Mouse (Mus musculus) midbrain, postnatal 0 days (tissue): ENCODE results near the gene Cds1. TPM values are rescaled to one million over a fixed set of nuclear protein-coding genes. Genes with fewer than 3 reads are reported as not detected.
"Not testable (repeated sequence)": the region's sequence is repeated elsewhere in the genome, so short reads cannot be mapped to it uniquely, and the experiment has no call there.

Source experiments
- ATAC-seq: fragments of 200-750 bp; cut with Nextera tagmentation; 2 replicates; pipeline ENCODE4 v1.8.0; 2017; ENCODE audit warnings: moderate number of reproducible peaks, mild to moderate bottlenecking, moderate TSS enrichment, moderate library complexity; ENCODE audit not compliant: low FRiP score
- DNase-seq: peaks from one replicate; pipeline ENCODE4 v3.0.0-alpha.2; 2015; ENCODE audit warnings: low spot score
- H3K27ac ChIP-seq: fragments of 300-500 bp; sonication (generic); 2 replicates; pipeline ENCODE4 v1.5.1; 2014; ENCODE audit warnings: low read depth, mild to moderate bottlenecking, low read length, mixed read lengths
- H3K27me3 ChIP-seq: fragments of 300-500 bp; sonication (generic); 2 replicates; pipeline ENCODE4 v1.6.1; 2014; ENCODE audit warnings: low read length, control low read depth, mixed read lengths; ENCODE audit not compliant: insufficient read depth
- H3K36me3 ChIP-seq: fragments of 300-500 bp; sonication (generic); 2 replicates; pipeline ENCODE4 v1.6.1; 2014; ENCODE audit warnings: low read length, control low read depth, mixed read lengths; ENCODE audit not compliant: insufficient read depth
- H3K4me1 ChIP-seq: fragments of 300-500 bp; sonication (generic); 2 replicates; pipeline ENCODE4 v1.6.1; 2014; ENCODE audit warnings: mild to moderate bottlenecking, control low read depth, antibody characterized with exemption, low read length, mixed read lengths; ENCODE audit not compliant: insufficient read depth
- H3K4me2 ChIP-seq: fragments of 300-500 bp; sonication (generic); 2 replicates; pipeline ENCODE4 v1.6.1; 2014; ENCODE audit warnings: low read depth, mild to moderate bottlenecking, low read length, mixed read lengths; ENCODE audit not compliant: poor library complexity, severe bottlenecking
- H3K4me3 ChIP-seq: fragments of 300-500 bp; sonication (generic); 2 replicates; pipeline ENCODE4 v1.5.1; 2014; ENCODE audit warnings: low read depth, mild to moderate bottlenecking, low read length, moderate library complexity
- H3K9ac ChIP-seq: fragments of 300-500 bp; sonication (generic); replicated peaks from 2 replicates; pipeline ENCODE4 v1.6.1; 2014; ENCODE audit warnings: mild to moderate bottlenecking, low read length, moderate library complexity, mixed read lengths; ENCODE audit not compliant: poor library complexity, severe bottlenecking
- H3K9me3 ChIP-seq: fragments of 300-500 bp; sonication (generic); 2 replicates; pipeline ENCODE4 v1.6.1; 2016; ENCODE audit warnings: low read length, control low read depth
- CTCF ChIP-seq: IDR thresholded peaks from 2 replicates; pipeline ENCODE4 v1.5.1; 2016; ENCODE audit warnings: antibody characterized with exemption, mild to moderate bottlenecking
- WGBS: fragments of 180-500 bp; shearing (Covaris S2); extraction: QIAGEN DNeasy Blood & Tissue Kit; methylation state at CpG from one replicate; pipeline ENCODE4 v1.1.7; 2014; 5-methylcytosine and 5-hydroxymethylcytosine counted together
- polyA plus RNA-seq: library from polyadenylated mRNA; unstranded; fragments of >200 nt; fragmentation: Nextera tagmentation; extraction: Ambion mirVana; gene quantifications from 2 replicates; pipeline ENCODE4 v1.2.1, GENCODE M21; 2015
- total RNA-seq: library from RNA; depleted of rRNA; stranded (reverse); fragments of >200 nt; gene quantifications from 2 replicates; pipeline ENCODE4 v1.2.3, GENCODE M21; 2014

Cds1 gene
- total and polyA plus RNA-seq, 2 experiments from 2014 or later = 9.2 to 16.2 TPM

DNA sequence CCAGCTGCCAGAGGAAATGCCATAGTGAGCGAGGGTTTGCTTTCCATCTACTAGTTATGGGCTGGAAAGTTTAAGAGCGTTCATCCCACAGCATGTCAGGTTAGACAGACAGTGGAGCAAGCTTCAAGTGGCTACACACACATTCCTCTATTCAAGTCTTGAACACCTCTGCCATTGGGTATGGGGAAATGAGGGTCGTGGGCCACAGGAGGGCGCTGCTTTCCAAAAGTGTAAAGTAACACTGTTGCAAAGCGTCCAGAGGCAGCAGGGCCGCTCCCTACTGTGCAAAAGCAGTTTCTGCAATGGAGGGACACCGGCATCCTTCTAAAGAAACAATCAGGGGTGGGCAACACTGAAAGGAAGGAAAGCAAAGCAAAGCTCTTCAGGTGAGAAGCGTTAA, 68.9 kb downstream of the Cds1 start:
- peak; percentile 34 for TF ChIP-seq CTCF
- Histone ChIP-seq H3K4me2 (no peak overlapping the region), H3K9ac (no peak overlapping the region), H3K4me1 (no peaks in the 10 kb centered on the region), H3K9me3 (no peaks in the 10 kb centered on the region), H3K4me3 (no peak overlapping the region), H3K27me3 (no peaks in the 10 kb centered on the region), H3K27ac (no peak overlapping the region), H3K36me3 (peaks cover 43% of the 10 kb centered on the region)
- 65% methylated on average over 8 of the region's 8 CpGs for WGBS
- DNase-seq (no peak), ATAC-seq (no peak)

DNA sequence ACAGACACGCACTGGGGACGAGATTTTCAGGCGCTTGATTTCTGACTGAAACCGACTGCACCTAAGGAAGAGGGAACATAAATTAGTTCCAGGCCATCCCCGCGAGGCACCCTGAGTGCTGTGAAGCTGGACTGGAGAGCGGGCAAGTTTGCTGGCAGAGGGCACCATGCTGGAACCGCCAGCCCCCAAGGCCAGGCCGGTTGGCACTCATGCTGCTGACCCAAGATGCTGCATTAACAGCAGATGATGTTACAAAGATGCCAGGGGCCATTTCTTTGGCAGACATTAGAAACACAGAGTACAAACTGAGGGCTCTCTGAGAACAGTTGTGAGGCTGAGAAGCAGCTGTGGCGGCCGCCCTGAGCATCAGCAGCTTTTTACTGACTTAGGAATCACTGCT, 71.3 kb downstream of the Cds1 start:
- no peak overlapping the region for H3K4me2 ChIP-seq
- 95% methylated on average over 11 of the region's 11 CpGs for WGBS
- no peak overlapping the region for H3K27ac ChIP-seq
- peaks cover 49% of the 10 kb centered on the region for H3K36me3 ChIP-seq
- H3K9me3 ChIP-seq = no peaks in the 10 kb centered on the region
- ATAC-seq = no peak
- TF ChIP-seq CTCF = no peak
- H3K4me3 ChIP-seq = no peak overlapping the region
- H3K9ac ChIP-seq = no peak overlapping the region
- no peak for DNase-seq
- H3K4me1 ChIP-seq = no peaks in the 10 kb centered on the region
- no peaks in the 10 kb centered on the region for H3K27me3 ChIP-seq

DNA sequence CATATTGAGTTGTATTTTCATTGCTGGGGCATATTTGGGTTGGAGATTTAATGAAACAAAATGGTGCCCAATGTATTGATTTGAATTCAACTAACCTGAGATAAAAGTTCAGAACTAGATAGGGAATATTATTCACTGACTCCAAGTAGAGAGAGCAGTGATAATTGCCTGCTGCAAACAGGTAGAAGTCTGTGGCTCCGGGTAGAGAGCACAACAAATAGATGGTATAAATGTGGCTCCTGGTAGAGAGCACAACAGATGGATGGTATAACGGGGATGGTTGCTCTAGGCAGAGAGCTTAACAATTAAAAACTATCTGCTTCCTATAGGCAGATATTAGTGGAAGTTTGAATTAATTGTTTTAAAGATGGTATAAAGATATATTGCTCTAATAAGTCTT, 72.7 kb downstream of the Cds1 start:
- WGBS = 94% methylated on average over 2 of the region's 2 CpGs
- not testable (repeated sequence) for ATAC-seq

DNA sequence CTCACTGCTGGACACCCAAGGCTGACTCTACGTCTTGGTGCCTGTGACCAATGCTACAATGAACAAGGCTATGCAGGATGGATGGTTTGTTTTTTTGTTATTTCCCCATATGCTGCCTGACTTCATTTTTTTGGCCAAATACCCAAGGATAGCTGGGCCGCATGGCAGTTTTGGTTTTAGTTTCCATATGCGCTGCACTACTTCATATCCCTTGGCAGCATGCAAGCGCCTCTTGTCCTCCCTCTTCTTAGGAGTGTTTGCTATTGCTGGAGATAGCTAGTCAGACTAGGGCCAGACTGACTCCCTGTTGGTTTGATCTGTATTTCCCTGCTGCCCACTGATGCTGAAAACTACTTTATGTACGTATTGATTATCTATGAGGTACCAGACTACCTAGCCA, 75.5 kb downstream of the Cds1 start:
- no peak for TF ChIP-seq CTCF
- Histone ChIP-seq H3K36me3 (peaks cover 66% of the 10 kb centered on the region), H3K27ac (no peak overlapping the region), H3K4me3 (no peak overlapping the region), H3K4me2 (no peak overlapping the region), H3K27me3 (no peaks in the 10 kb centered on the region), H3K9ac (no peak overlapping the region), H3K4me1 (no peaks in the 10 kb centered on the region), H3K9me3 (no peaks in the 10 kb centered on the region)
- DNase-seq (no peak), ATAC-seq (no peak)
- 98% methylated on average over 5 of the region's 5 CpGs for WGBS

More for the DNA sequence above, 72.7 kb downstream of the Cds1 start:
- H3K9ac ChIP-seq, H3K4me3 ChIP-seq, H3K9me3 ChIP-seq, H3K27ac ChIP-seq, H3K4me2 ChIP-seq, H3K4me1 ChIP-seq, DNase-seq, H3K27me3 ChIP-seq: not testable (repeated sequence)
- H3K36me3 ChIP-seq = peaks cover 56% of the 10 kb centered on the region

DNA sequence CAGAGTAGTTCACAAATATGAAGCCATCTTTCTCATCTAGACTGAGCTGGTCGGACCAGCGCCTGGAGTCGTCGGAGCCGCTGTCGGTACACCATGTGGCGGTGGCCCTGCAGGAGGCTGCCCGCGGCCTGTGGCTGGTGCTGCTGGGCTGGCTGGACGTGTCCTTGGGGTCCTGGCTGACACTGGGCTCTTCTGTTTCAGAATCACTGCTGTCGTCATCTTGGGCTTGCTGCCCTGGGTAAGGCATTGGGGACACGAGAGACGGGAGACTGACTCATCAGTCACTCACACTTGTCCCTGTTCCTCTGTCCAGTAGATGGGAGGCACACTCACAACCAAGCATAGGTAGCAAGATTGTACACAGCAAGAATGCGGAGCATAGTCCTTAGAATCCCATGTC, 80.1 kb downstream of the Cds1 start:
- Histone ChIP-seq H3K27ac (no peak overlapping the region), H3K9ac (no peak overlapping the region), H3K4me2 (no peak overlapping the region), H3K4me3 (no peak overlapping the region), H3K9me3 (no peaks in the 10 kb centered on the region), H3K27me3 (no peaks in the 10 kb centered on the region), H3K4me1 (no peaks in the 10 kb centered on the region), H3K36me3 (peaks cover 99% of the 10 kb centered on the region)
- TF ChIP-seq CTCF = no peak
- DNase-seq = no peak
- WGBS = 96% methylated on average over 14 of the region's 14 CpGs
- ATAC-seq = no peak

DNA sequence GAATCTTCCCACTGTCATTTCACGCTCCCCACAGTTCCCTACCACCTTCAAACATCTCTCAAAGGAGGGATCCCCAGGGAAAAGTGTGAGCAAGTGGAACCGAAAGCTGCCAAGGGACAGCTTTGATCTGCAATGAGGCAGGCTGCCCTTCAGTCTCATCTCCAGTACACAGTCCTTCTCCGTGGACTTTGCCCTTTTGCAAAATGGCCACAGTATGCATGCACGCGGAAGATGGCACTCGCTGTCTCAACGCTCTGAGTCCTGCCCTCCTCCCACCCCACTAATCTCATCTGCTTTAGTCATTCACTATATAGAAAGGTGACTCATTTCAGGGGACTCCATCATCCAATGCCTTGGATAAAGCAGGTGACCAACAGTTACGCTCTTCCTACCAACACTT, 81.0 kb downstream of the Cds1 start:
- Histone ChIP-seq H3K4me2 (no peak overlapping the region), H3K27me3 (no peaks in the 10 kb centered on the region), H3K27ac (no peak overlapping the region), H3K4me3 (no peak overlapping the region), H3K4me1 (no peaks in the 10 kb centered on the region), H3K36me3 (peaks cover 96% of the 10 kb centered on the region), H3K9ac (no peak overlapping the region), H3K9me3 (no peaks in the 10 kb centered on the region)
- 84% methylated on average over 8 of the region's 8 CpGs for whole genome bisulfite sequencing
- ATAC-seq (no peak), DNase-seq (no peak)
- TF ChIP-seq CTCF = no peak
